Mouse (Mus musculus) large intestine, adult 2 months (tissue): ENCODE measurements around the gene Gm28729. TPM values are rescaled to one million over a fixed set of nuclear protein-coding genes. Genes with fewer than 3 reads are reported as not detected.
"Not testable (repeated sequence)": the region's sequence is repeated elsewhere in the genome, so short reads cannot be mapped to it uniquely, and the experiment has no call there.

Experiments
- DNase-seq: peaks from one replicate; pipeline ENCODE4 v3.0.0-alpha.2; 2012; ENCODE audit warnings: low read depth, low spot score
- WGBS: fragments of 180-500 bp; shearing (Covaris S2); methylation state at CpG from one replicate; pipeline ENCODE4 v1.1.7; 2018; 5-methylcytosine and 5-hydroxymethylcytosine counted together
- polyA plus RNA-seq: library from polyadenylated mRNA; depleted of rRNA; stranded (reverse); fragments of >200 nt; gene quantifications from 2 replicates; pipeline ENCODE4 v1.2.3, GENCODE M21; 2012

The Gm28729 gene
- polyA plus RNA-seq, 1 experiment = 0.22 TPM

DNA sequence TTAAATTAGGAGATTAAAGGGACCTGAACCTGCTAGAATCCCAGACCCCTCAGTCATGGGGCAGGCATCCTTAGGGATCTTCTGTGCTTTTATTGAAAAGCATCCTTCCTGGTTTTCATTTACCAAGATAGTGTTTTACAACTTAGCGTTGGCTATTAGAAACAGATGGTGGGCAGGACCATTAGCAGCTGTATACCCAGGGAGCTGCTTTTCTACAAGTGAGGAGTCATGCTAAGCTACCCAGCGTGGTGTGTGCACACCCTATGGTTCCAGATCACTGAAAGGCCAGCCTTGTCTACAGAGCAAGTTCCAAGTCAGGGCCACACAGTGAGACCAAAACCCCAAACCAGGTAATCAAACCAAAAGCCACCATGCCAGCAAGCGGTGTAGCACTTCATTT is 52.7 kb downstream of the Gm28729 start:
- WGBS = 80% methylated on average over 3 of the region's 3 CpGs

GRCm38 (mm10) chr9:96471681-96472080 is 53.4 kb downstream of the Gm28729 start:
- DNase-seq = not testable (repeated sequence)
- 91% methylated on average over 4 of the region's 4 CpGs for WGBS

More for the DNA sequence above, 52.7 kb downstream of the Gm28729 start:
- no peak for DNase-seq

GRCm38 (mm10) chr9:96470266-96470974 is 54.6 kb downstream of the Gm28729 start:
- 87% methylated on average over 8 of the region's 8 CpGs for WGBS
- DNase-seq = no peak

DNA sequence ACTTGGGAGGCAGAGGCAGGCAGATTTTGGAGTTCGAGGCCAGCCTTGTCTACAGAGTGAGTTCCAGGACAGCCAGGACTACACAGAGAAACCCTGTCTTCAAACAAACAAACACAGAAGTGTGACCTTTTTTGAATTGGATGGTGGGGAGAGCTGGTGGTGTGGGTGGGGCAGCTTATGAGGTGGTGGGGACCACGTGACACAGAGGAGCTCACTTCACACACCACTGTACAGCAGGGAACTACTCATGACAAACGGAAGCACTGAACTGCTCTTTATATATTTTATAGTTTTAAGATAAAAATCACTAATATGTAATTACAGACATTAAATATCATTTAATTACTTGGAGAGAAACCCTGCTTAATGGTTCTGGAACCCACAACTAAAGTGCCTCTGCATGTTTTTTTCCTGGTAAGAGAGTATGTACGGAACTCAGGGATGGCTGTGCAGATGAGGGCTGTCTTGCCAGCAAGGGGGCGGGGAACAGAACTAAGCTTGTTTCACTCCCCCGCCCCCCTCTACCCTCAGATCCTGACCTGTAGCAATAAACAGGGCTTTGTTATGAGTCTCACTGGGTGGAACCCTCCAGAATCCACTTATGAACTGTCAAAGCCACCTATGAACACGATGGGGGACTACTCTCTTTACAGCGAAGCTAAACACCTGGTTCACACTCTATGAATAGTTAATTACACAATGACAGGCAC is 55.4 kb downstream of the Gm28729 start:
- WGBS = 65% methylated on average over 8 of the region's 8 CpGs

GRCm38 (mm10) chr9:96463708-96464107 is 61.4 kb downstream of the Gm28729 start:
- no peak for DNase-seq
- WGBS = 67% methylated on average over 10 of the region's 10 CpGs

More for the DNA sequence above, 55.4 kb downstream of the Gm28729 start:
- DNase-seq = no peak

GRCm38 (mm10) chr9:96461607-96462006 is 63.5 kb downstream of the Gm28729 start:
- WGBS = 27% methylated on average over 1 of the region's 1 CpGs
- no peak for DNase-seq

DNA sequence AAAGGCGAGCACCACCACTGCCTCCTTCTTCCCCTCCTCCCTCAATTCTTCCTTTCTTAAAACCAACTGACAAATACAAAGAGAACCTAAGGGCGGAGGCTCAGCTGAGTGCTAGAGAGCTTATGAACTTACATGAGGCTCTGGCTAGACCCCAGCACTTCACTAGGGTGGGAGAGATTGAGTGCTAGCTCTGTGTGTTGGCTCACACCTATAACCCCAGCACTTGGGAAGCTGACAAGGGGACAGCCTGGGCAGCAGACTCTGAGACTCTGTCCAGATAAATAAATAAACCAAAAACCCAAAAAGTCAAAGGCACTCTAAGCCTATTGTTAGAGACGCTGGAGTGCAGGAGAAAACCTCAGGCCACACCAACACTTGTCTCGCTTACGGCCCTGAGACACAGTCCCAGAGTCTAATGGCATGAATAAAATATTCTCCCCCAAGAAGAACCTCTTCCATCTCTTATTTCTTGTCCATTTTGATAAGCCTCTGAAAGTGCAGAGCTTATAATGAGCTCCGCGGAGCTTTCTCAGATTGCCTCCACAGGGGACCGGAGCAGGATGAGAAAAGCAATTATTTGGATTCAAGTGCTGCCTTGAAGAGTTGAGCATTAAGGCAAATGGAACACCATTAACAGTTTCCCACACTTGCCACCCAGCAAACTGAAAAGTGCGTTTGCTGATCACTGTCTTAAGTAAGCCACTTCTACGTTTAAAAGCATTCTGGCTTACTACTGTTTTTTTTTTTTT is 64.8 kb downstream of the Gm28729 start:
- no peak for DNase-seq
- WGBS = 91% methylated on average over 10 of the region's 10 CpGs

- 69% methylated on average over 8 of the region's 8 CpGs for WGBS
- no peak for DNase-seq
Observed at GRCm38 (mm10) chr9:96455618-96456017, 69.4 kb downstream of the Gm28729 start.

DNA sequence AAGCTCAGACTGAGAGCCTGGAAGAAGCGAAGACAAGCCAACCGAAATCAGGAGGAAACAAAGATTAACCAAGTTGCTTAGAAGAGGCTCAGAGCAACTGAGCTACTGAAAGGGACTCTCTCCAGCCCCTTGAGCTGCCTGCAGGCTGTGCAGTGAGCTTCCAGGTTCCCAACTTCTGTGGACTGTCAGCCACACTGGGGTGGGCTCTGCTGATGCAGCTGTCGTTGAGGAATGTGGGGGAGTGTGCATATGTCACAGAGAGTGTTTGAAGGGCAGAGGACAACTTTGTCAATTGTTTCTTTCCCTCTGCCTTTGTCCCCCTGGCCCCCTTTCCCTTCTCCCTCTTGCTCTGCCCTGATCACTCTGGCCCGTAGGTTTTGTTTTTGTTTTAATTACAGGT is 72.1 kb downstream of the Gm28729 start:
- WGBS = 91% methylated on average over 4 of the region's 4 CpGs
- no peak for DNase-seq

DNA sequence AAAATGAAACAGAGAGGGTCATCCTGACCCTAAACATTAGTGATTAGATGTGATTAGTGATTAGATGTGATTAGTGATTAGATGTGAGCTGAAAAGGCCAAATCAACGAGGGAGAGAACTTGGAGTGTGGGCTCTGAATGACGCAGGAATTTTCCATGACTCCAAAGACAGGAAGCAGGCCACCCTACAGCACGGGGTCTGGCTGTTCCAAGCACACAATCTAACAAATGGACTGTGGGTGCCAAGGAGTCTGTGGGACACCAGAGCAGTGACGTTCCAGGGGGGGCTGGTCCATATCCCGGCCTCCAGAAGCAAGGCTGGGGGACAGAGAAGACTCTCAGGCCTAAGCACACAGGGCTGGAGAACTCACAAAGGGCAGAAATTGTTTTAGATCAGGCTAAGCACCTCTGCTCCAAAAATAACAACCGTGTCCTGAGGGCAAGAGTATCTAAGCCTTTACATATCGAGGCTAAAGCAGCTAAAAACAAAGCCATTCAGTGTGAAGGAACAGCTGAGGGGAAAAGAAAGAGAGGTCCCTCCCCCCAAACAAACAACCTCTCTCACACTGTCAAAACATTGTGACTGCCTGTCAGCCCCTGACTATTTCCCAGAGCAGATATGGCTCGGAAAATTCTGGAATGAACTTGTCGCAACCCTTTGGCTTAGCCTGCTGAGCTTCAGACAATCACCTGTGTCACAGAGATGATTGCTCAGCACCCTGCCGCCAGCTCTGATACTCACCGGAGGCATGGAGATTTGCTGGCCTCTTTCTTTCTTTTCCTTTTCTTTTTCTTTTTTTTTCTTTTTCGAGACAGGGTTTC is 74.0 kb downstream of the Gm28729 start:
- WGBS = 67% methylated on average over 12 of the region's 12 CpGs
- no peak for DNase-seq

DNA sequence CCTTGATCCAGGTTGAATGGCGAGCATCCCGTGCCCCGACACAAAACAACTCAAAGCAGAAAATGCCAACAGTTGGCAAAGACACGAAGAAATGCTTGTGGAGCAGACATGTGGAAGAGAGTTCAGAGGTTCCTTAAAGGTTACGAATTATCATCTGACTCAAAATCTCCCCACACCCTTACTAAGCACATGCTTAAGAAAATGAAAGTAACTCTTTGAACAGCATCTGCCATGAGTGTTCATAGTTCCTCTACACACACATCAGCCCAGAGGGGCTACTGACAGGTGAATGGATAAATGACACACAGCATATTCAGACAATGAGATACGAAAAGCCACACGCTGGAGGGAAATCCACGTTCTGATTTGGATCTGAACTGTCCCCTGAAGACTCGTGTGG is 75.5 kb downstream of the Gm28729 start:
- WGBS = 90% methylated on average over 9 of the region's 9 CpGs
- DNase-seq = no peak

- no peak for DNase-seq
- 53% methylated on average over 4 of the region's 4 CpGs for WGBS
Observed at GRCm38 (mm10) chr9:96445351-96445750, 79.7 kb downstream of the Gm28729 start.

DNA sequence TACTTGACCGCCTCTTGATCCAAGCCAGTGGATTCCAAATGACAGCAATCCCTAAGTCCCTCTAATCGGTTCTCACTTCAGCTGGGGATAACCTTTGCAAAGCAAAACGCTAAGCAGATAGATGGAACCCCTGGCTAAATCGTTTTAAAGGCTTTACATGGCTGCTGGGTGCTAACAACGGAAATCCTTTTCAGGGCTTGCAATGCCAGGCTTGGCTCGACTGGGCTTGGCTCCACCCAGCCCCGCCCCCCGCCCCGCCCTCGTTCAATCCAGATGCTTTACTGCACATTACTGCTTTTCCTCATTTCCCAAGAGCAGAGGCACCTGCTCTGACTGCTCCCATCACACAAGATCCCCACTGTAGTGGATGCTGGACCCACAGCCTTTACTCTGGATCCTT is 83.0 kb downstream of the Gm28729 start:
- no peak for DNase-seq
- 23% methylated on average over 10 of the region's 10 CpGs for WGBS

GRCm38 (mm10) chr9:96438334-96438871 is 86.7 kb downstream of the Gm28729 start:
- DNase-seq = no peak
- 3% methylated on average over 8 of the region's 8 CpGs for WGBS

GRCm38 (mm10) chr9:96437805-96438333 is 87.2 kb downstream of the Gm28729 start:
- no peak for DNase-seq
- 1% methylated on average over 25 of the region's 25 CpGs for WGBS

GRCm38 (mm10) chr9:96436901-96437804 is 87.9 kb downstream of the Gm28729 start:
- no peak for DNase-seq
- WGBS = 57% methylated on average over 28 of the region's 28 CpGs
